11 mouse cellular contexts compared by ENCODE assay signal in the genomic region with DNA sequence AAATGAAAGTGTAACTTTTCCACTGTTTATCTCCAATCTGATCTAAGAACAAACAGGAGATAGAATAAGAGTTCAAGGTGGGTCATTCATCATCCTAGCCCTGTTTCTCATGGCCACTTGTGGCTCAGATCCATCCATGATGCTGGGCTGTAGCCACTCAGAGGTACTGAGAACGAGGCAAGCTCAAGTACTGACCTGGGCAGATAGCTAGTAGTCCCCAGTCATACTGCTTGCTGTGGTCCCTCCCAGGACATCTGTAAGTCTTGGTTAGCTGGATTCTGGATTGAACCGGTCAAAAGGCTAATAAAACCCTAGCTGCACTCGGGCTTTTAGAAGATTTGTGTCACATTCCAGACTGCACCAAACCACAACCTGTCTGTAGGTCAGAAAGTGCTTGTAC. TPM values are rescaled to one million over a fixed set of nuclear protein-coding genes. Genes with fewer than 3 reads are reported as not detected.
"Had no signal": no experiment of that assay in that cellular context is flagged by ENCODE, and none has a peak within 500 bp of the region (broad histone marks: within the 10 kb centered on the region; RNA-seq: fewer than 3 reads in every experiment).

No protein-coding gene starts in this region.

- H3K36me3 ChIP-seq: limb, embryonic 13.5 days; midbrain, embryonic 13.5 days had no signal

- H3K9ac ChIP-seq: limb, embryonic 13.5 days; liver, embryonic 14.5 days; midbrain, embryonic 13.5 days had no signal

- H3K4me3 ChIP-seq: limb, embryonic 13.5 days; midbrain, embryonic 13.5 days had no signal

- H3K4me2 ChIP-seq: limb, embryonic 13.5 days; midbrain, embryonic 13.5 days had no signal

- H3K27ac ChIP-seq: limb, embryonic 13.5 days; liver, embryonic 14.5 days; midbrain, embryonic 13.5 days had no signal

- DNase-seq: kidney, postnatal 14 days; left cerebral cortex, postnatal 4 days; lung, adult 18-20 months; lung, postnatal 36 days; right cerebral cortex, postnatal 14 days; thymus, adult 18-20 months; thymus, postnatal 14 days had no signal

RNA-seq across cellular contexts. Expression of a gene that starts 12.1 kb away (rescaled TPM):
- total RNA-seq: megakaryocyte progenitor cell, adult 5-6 weeks had no signal
